Mouse (Mus musculus) MN1 (cell line): ENCODE measurements around the gene Erlin1.

Source experiments
- DNase-seq: peaks from one replicate; pipeline ENCODE4 v3.0.0-alpha.2; 2016; ENCODE audit warnings: low spot score

Gene Erlin1

DNA sequence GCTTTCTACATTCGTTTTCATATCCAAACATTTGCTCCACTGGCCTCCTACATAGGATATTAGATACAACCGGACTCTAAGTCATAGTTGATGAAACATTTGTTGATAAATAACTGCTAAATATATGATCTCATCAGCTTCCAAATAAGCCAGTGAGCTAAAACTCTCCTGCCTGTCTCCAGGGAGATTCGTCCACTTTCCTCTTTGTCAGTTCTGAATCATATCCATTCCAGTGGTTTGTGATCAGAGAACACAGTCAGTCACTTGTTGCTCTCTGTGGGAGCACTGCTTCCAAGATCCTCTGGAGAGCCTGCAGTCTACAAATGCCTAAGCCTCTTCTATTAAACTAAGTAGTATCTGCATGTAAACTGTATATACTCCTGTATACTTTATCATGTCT, 9.4 kb downstream of the Erlin1 start:
- DNase-seq, result no peak

DNA sequence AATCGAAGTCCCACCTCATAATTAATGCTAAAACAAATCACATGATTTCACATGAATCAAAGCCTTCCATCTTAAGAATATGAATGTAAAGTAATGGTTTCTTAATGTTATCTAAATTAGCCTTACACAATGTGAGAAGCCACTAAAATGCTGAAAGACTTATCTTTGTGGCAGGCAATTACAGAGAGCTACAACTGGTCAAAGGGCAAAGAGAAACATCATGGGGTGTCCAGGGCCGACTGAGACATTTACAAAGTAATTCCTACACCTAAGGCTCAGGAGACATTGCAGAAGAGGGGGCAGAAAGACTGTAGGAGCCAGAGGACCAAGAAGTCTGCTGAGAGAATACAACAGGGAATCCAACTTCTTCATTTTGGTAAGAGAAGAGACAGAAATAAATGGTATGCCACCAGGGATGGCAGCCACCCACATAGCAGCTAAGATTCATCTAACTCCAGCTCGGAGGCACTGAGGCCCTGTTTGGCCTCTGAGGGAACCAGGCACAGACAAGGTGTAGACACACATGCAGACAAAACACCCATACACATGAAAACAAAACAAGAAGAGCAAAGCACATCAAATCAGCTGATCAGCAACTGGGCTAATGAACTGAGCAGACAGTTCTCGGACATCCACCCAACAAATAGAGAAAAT, 14.3 kb downstream of the Erlin1 start:
- no peak for DNase-seq

DNA sequence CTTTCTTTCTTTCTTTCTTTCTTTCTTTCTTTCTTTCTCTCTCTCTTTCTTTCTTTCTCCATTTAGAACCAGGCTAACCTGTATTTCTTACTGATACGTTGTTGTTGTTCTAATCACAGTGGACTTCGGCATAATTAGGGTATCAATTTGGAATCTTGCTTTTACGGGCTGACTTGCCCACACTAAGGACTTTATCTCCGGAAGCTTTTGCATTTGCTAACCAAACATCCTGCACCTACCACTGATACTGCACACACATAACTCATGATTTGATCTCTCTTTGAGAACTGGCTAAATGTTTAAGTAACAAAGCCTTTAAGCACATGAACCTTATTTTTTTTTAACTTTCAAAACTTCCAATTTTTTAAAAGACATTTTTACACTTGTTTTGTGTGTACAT, 19.2 kb downstream of the Erlin1 start:
- DNase-seq, result no peak

DNA sequence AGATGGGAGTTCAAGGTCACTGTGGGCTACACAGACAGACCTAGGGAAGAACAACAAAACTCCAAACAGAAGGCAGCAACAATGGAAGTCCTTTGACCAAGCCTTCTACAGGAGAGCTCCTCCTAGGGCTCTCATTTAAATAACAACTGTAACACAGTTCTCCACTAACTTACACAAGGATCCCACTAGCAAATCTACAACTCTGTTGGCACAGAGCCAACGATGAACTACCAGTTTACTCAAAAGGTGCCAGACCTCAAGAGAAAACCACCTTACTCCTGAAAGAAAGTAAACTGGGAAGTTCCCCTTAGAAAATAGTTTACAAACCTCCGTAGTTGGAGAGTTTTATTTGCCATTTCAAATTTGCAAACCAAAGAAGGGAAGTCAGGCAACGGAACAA, 20.3 kb downstream of the Erlin1 start:
- no peak for DNase-seq

DNA sequence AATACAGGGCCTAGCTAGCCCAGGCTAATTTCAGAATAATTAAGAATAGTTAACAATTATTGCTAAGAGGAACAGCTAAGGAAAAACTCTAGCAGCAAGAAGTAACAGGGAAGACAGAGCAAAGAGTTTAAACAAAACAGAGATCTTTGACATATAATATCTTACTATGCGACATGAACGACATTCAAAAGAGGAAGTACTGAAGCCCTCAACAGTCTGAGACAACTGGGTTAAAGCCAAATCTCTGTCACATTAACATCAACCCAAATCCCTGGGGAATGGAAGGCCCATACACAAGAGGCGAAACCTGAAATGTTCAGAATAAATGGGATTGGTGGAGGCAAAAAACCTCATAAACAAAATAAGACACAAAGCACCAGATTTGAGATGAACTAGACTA, 23.7 kb downstream of the Erlin1 start:
- no peak for DNase-seq

DNA sequence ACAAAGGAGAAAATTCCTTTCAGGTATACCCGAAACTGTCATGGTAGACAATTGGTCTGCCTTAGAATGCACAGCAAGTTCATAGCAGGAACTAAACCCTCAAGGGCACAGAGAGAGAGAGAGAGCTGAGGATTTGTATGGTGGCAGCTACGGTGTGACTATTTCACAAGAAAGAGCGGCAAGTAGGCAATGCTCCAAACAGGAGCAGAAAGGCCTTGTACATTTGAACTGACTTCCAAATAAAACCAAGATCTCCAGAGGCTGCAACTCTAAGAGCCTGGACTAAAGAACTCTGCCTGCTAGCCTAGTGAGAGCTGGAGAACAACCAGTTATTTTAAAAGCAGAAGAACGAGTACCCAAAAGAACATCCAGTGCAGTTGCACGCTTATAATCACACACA, 27.5 kb downstream of the Erlin1 start:
- DNase-seq, result no peak

DNA sequence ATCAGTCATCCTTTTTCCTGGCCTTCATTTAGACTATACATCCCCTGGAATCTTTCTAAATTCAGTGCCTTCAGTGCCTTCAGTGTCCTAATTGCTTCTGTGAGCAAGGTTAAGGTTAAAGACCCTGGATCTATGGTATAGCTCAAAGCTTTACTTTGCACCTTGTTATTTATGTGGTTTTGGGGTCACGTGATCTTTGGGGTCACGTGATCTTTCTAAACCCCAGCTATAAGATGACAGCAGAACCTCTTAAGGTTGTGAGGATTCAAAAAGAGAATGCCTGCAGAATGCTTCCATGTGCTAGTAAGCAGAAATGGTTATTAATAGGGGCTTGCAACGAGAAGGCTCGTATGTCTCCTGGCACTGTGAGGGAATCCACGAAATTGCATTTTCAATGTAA, 36.2 kb downstream of the Erlin1 start:
- no peak for DNase-seq

DNA sequence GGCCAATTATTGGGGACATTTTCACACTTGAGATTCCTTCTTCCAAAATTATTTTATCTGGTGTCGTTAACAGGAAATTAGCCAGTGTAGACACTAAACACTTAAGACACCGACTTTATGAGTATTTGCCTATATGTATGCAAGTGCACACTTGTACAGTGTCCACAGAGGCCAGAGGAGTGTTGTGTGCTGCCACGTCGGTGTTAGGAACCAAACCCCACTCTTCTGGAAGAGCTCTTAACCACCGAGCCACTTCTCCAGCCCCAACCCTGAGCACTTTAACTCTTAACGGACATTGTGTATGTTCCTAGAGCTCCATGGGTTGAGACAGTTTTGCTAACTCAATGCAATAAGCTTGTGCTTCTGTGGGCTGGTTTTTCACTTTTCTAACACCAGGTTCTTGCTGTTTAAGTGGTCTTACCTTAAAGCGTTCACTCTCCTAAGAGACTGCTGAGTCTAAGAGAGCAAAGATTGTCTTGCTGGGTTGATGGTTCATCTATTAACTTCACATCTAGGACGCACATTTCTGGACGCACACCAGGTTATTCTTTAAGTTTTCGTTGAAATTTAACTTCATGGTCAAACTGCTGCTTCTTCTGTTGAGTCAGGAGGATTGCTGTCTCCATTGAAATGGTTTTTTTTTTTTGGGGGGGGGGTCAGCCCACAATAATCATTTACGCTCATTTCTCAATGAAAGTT, 37.4 kb downstream of the Erlin1 start:
- DNase-seq, result no peak

DNA sequence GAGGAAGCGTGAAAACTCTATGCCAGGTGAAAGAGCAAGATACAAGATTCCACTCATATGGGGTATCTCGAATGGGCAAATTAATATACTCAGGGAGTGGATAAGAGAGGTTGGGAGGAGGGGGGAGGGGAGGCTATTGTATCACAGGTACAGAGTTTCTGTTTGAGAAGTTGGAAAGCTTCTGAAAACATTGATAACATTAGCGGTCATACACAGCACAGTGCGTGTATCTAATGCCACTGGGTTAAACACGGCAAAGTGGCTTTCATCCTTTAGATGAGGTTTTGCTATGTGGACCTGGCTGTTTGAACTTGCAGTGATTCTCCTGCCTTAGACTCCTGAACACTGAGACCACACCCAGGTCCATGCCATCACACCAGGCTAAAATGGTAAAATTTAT, 39.6 kb downstream of the Erlin1 start:
- DNase-seq, result no peak

DNA sequence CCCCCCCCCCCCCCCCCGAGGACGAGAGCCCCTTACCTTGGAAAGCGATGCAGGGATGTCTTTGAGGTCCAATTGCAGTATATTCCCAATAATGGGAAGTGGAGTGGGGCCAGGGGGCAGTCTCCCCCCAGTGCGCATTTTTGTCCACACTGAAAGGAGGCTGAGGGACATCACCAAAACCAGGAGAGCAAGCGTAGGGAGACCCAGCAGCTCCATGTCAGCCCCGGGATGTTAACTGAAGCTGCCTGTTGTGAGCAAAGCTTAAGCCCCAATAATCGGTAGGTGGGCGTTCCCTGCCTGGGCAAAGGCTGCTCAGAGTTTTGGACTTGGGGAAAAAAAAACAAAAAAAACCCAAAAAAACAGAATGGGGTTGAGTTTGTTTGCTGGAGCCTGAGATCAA, 40.6 kb downstream of the Erlin1 start, which contains the start of gene Cyp2c23:
Gene Cyp2c23 (minus strand): TSS at position 237 of the 400 bp plus-strand sequence.
- DNase-seq, result no peak

DNA sequence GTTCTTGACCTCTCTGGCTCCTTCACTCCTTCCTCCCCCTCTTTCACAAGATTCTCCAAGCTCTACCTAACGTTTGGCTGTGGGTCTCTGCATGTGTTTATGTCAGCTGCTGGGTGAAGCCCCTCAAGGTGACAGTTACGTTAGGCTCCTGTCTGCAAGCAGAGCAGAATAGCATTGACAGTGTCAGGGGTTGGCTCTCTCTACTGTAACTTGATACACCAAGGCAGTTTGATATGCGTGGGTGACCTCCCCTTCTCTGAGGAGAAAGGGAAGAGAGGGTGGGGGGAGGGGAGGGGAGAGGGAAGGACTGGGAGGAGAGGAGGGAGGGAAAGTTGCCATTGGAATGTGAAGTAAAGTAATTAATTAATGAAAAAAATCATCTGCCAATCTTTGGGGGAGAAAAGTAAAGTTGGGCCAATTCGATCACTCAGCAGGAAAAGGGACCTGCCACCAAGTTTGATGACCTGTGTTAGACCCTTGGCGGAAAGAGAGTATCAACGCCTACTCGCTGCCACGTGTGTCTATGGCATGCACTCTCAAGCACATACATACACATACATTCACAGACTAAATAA, 42.5 kb downstream of the Erlin1 start:
- DNase-seq, result no peak

DNA sequence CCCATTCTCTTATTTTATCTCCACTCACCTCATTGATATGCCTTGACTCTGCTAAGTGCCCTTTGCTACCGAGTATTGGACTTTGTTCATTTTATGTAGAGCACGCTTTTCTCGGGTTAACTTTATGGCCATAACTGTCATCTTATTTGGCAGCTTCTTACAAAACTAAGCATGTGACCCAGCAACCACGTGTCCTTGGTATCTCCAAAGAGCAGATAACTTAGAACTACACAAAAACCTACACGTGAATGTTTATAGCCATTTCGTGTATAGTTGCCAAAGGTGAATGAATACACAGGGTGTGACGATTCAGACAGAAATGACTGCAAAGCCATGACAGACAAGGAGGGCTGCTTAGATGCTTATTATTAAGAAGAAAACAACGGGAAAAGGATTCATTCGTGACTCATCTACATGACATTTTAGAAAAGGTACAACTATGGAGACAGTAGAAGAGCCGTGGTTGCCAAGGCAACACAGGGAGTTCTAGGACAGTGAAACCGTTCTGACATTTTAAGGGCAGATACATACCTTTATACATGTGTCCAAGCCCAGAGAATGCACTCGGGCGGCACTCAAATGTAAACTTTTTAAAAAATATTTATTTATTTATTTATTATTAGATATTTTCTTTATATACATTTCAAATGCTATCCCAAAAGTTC, 44.5 kb downstream of the Erlin1 start:
- no peak for DNase-seq

DNA sequence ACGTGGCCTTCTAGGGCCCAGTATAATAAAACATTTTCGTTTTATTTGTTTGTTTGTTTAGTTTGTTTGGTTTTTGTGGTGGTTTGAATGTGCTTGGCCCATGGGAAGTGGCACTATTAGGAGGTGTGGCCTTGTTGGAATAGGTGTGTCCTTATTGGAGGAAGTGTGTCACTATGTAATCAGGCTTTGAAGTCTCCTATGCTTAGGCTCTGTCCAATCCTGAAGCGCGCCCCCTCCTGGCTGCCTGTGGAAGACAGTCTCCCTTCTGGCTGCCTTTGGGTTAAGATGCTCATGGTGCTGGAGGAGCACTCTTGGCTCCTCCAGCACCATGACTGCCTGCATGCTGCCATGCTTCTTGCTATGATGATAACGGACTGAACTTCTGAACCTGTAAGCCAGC, 46.5 kb downstream of the Erlin1 start:
- DNase-seq, result no peak

DNA sequence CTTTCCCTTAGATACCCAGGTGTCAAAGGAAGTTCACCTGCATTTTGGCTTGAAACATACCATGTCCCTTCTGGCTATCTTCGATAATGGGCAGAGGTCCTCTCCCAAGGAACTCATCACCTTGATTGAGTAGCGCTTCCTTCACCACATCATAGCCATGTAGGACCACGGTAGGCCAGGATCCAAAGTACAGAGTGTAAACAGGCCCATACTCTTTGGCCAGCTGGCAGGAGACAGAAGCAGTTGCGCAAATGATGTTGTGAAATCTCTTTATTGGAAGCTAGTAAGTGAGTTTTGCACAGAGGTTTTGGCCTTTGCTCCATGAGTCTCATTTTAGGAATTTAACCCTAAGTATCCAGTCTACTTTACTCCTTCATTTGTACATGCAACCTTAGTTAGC, 48.1 kb downstream of the Erlin1 start:
- no peak for DNase-seq

DNA sequence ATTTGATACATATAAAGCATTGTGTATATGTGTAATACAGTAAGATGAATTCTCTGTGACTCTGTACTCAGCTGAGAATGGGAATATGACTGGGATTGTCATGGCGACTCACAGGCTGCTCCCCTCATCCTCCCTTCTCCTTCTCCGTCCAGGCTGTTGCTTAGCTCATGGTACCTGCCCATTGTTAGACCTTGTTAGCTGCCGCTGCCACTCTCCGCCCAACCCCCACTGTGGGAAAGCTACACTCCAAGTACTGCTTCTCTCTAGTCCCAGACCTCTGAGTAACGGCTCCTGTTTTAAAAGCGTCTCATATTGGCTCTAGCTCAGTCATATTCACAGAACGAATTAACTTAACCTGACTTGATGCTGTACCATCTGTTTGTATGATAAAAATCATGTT, 49.8 kb downstream of the Erlin1 start:
- no peak for DNase-seq

DNA sequence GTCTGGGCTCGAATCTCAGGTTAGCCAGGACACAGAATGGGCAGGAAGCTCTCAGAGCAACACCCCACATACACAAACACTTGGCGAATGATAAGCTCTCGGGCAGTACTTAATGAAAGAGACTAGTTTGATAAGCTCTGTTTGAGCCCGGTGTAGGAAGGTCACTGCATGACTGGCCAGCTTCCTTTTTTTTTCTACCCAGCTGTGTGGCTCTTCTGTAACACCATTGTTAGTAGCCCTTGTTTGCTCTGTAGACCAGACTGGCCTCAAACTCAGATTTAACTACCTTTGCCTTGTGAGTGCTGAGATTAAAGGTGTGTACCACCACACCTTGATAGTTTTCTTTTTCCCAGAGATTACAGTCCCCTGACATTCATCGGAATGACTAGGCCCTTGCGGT, 55.7 kb downstream of the Erlin1 start:
- no peak for DNase-seq

DNA sequence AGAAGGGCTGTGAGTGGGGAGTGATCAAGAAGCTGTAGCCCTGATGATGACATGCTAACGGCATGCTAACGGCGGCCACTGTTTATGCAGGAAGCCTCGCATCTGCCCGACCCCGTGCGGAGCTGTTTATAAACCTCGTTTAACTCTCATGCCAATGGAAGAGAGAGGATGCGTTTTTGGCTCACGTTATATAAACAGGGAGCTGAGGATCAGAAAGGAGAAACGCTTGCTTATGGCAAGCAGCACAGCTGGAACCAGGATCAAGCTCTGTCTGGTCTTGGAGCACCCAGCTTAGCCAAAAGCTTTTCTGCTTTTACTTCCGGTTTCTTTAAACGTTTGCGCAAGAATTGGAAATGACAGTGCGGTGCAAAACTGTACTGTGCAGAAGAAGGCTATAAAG, 60.8 kb downstream of the Erlin1 start:
- no peak for DNase-seq

DNA sequence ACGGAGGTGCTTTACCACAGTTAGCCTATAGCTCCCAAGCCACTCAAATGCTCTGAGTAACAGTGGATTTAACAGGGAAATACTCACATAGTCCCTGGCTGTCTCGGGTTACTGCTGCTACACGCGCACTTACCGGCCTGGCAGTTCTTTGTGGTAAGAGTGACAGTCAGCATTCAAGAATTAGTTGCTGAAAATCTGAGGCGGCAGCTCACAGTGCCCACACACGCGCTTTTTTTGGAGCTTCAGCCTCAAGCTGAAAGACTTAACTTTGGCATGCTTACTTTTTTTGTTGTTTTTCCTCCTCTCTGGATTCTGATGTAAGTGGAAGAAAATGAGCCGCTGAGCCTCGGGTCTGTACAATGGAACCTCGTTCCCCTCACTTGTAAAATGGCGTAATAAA, 62.4 kb downstream of the Erlin1 start:
- DNase-seq, result no peak

DNA sequence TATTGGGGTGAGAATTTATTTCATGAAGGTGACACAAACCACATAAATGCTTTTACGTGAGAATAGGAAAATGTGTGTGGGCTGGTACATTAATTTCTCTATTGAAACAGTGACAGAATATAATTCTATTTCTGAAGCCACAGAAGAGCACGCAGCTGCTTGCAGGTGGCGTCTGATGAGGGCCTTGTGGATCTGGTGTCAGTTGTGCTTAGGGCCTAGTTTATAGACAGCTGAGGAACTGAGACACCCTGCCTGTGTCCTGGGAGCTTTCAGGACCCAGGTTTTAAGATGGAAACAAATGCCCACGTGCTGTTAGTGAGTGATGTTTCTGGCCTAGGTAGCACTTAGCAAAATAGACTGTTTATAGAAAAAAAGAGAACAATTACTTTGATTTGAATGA, 64.6 kb downstream of the Erlin1 start:
- DNase-seq, result no peak

DNA sequence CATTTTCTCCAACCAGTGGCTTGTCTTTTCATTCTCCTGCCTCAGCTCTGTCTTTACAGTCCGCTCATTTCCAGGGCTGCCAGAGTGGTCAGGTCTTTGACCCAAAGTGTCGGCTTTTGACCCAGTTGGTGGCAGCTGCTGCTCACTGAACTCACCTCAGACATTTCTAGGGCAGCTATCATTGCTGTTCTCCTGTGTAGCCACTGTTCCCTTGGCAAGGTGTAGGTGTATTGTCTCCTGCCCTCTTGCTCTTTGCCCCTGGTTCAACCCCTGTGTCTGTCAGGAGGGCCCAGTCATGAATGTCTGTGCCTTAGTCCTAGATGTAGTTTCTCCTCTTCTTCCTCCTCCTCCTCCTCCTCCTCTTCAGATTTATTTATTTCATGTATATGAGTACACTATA, 65.3 kb downstream of the Erlin1 start:
- no peak for DNase-seq

DNA sequence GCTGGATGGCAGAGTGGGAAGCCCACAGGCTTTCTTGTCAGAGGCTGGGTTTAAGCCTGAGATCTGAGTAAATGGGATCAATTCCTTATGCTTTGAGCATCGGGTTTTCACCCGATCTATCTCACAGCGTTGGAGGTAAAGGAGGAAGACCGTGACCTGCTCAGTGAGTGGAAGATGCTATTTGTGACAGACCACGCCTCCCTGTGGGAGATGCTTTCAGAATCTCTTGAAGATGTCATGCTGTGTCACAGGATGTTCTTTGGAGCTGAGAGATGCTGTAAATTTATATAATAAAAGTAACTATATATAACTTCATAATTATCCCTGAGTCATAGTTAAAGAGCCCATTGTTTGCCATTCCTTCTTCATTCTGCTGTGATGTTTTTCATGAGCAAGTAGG, 68.9 kb downstream of the Erlin1 start:
- DNase-seq, result no peak

DNA sequence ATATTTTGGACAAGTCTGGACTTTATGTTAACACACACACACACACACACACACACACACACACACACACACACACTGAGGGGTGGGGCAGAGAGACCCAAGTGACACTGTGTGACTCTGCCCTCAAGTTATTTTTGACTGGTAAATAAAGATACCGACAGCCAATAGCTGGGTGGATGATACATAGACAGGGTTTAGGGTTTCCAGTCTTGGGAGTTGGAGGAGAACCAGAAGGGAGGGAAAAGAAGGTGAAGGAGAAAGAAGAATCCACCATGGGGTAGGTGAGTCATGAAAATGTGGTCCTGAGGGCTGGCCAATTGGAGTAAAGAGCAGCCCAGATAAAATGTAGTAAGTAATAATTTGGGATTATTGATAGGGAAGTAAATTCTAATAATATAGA, 69.5 kb downstream of the Erlin1 start:
- DNase-seq, result no peak
